Mouse (Mus musculus) liver, postnatal 0 days (tissue): ENCODE results near the gene Cnr1. TPM values are rescaled to one million over a fixed set of nuclear protein-coding genes. Genes with fewer than 3 reads are reported as not detected.

ENCODE experiments used
- ATAC-seq: fragments of 200-750 bp; cut with Nextera tagmentation; 2 replicates; pipeline ENCODE4 v1.8.0; 2017; ENCODE audit warnings: mild to moderate bottlenecking, moderate library complexity
- DNase-seq: peaks from one replicate; pipeline ENCODE4 v3.0.0-alpha.2; 2016
- H3K27ac ChIP-seq: fragments of 300-500 bp; sonication (generic); 2 replicates; pipeline ENCODE4 v1.5.1; 2014; ENCODE audit warnings: antibody characterized with exemption, moderate library complexity, mild to moderate bottlenecking, low read depth
- H3K27me3 ChIP-seq: fragments of 300-500 bp; sonication (generic); 2 replicates; pipeline ENCODE4 v1.6.1; 2014; ENCODE audit warnings: low read length, control low read depth, mixed read lengths; ENCODE audit not compliant: insufficient read depth
- H3K36me3 ChIP-seq: fragments of 300-500 bp; sonication (generic); replicated peaks from 2 replicates; pipeline ENCODE4 v1.6.1; 2014; ENCODE audit warnings: mild to moderate bottlenecking, control low read depth, low read length, moderate library complexity, mixed read lengths; ENCODE audit not compliant: insufficient read depth
- H3K4me1 ChIP-seq: fragments of 300-500 bp; sonication (generic); 2 replicates; pipeline ENCODE4 v1.6.1; 2014; ENCODE audit warnings: antibody characterized with exemption, mild to moderate bottlenecking, control low read depth; ENCODE audit not compliant: insufficient read depth
- H3K4me2 ChIP-seq: fragments of 300-500 bp; sonication (generic); 2 replicates; pipeline ENCODE4 v1.6.1; 2014; ENCODE audit warnings: low read depth, mild to moderate bottlenecking, low read length, moderate library complexity, mixed read lengths
- H3K4me3 ChIP-seq: fragments of 300-500 bp; sonication (generic); 2 replicates; pipeline ENCODE4 v1.5.1; 2014; ENCODE audit warnings: low read depth, low read length
- H3K9ac ChIP-seq: fragments of 300-500 bp; sonication (generic); replicated peaks from 2 replicates; pipeline ENCODE4 v1.6.1; 2014; ENCODE audit warnings: mild to moderate bottlenecking, moderate library complexity
- H3K9me3 ChIP-seq: fragments of 300-500 bp; sonication (generic); 2 replicates; pipeline ENCODE4 v1.6.1; 2016; ENCODE audit warnings: mild to moderate bottlenecking, control low read depth, low read length, mixed read lengths
- CTCF ChIP-seq: sonication (generic); IDR thresholded peaks from 2 replicates; pipeline ENCODE4 v1.5.1; 2016; ENCODE audit warnings: antibody characterized with exemption, low read depth
- EP300 ChIP-seq: IDR thresholded peaks from 2 replicates; pipeline ENCODE4 v1.6.1; 2016; ENCODE audit warnings: antibody characterized with exemption, low read depth, mild to moderate bottlenecking
- WGBS: fragments of 180-500 bp; shearing (Covaris S2); extraction: QIAGEN DNeasy Blood & Tissue Kit; methylation state at CpG from one replicate; pipeline ENCODE4 v1.1.7; 2014; ENCODE audit not compliant: insufficient replicate concordance; 5-methylcytosine and 5-hydroxymethylcytosine counted together
- polyA plus RNA-seq: library from polyadenylated mRNA; unstranded; fragments of >200 nt; fragmentation: Nextera tagmentation; extraction: Ambion mirVana; gene quantifications from 2 replicates; pipeline ENCODE4 v1.2.1, GENCODE M21; 2015

Gene Cnr1
- 0.06 and 0.08 TPM in 2 replicates for polyA plus RNA-seq

DNA sequence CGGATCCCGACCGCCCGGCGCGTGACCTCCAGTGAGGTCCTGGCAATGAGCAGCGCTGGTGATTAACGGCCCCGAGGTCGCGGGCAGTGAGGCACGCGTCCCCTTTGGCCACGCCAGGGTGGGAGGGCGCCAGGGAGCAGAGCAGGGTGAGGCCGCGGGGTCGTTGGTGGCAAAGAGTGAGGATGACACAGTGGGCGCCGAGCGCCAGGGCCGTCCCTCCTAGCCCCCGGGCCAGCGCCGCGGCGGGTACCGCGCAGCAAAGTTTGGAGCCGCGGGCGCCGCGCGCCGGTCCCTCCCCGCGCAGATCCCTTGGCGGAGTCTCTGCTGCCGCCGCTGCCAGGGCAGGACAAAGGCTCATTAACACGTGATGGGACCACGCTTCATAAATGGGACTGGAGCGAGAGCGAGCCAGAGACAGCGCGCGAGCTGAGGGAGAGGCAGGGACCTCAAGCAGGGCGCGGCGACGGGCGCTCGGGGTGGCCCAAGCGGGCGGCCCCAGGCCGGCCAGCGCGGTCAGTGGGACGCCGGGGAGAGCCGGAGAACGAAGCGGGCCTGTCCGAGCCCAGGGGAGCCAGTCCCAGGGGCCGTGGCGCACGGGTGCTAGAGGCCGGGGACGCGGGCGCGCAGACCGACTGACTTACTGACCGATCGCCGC lies at the start of gene Cnr1:
Cnr1 (plus strand) TSS at position 360 of the 655 bp plus-strand sequence.
- peak within 1 kb of the TSS; percentile 48 for H3K4me3 ChIP-seq
- no peaks in the 10 kb centered on the region for H3K36me3 ChIP-seq
- H3K9me3 ChIP-seq, result no peaks in the 10 kb centered on the region
- peak; percentile 75 for DNase-seq
- H3K4me1 ChIP-seq, result peaks cover 10% of the 10 kb centered on the region
- no peak within 1 kb of the TSS for H3K9ac ChIP-seq
- peak; percentile 94 for ATAC-seq
- TF ChIP-seq CTCF (no peak), EP300 (no peak)
- WGBS, result under 1% methylated on average over 58 of the region's 77 CpGs
- H3K4me2 ChIP-seq, result peak within 1 kb of the TSS; percentile 81
- H3K27ac ChIP-seq, result no peak within 1 kb of the TSS
- H3K27me3 ChIP-seq, result peaks cover 54% of the 10 kb centered on the region

DNA sequence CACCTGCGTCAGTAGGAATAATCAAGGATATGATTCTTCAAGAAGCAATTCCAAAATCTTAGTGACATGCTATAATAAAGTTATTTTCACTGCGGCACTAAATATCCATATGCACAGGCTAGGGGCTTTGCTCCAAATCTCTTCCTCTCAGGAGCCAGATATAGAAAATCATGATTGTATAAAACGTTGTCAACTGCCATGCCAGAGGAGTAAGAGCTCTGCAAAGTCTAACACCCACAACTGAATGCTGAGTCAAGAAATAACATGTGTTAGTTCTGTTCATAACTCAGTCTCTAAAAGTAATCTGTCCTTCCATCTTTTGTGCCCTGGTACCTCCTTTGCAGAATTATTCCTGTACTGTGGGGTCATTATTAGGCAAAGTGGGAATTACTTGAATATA lies 44.4 kb upstream of the Cnr1 start:
- ATAC-seq, result no peak
- WGBS, result 69% methylated on average over 3 of the region's 3 CpGs

DNA sequence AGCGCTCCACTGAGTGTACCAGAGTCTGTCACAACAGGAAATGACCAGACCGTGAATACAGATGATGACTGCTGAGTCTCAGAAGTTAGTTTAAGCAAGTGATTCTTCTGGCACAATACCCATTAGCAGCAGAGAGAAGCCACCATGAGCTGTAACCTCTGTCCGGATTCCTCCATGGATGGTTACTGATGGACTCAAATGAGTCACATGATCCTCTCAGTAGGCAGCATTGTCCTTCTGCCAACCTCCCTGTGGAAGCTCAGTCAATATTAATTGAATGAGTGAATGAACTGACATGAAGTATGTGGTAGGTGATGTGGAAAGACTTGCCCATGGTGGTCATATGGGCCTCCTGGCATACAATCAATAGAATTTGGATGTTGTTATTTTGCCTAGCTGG lies 38.4 kb upstream of the Cnr1 start:
- TF ChIP-seq EP300, result no peak
- TF ChIP-seq CTCF, result no peak
- WGBS, result 52% methylated on average over 3 of the region's 3 CpGs
- Histone ChIP-seq H3K4me2 (no peak overlapping the region), H3K9me3 (no peaks in the 10 kb centered on the region), H3K9ac (no peak overlapping the region), H3K4me3 (no peak overlapping the region), H3K4me1 (no peaks in the 10 kb centered on the region), H3K36me3 (no peaks in the 10 kb centered on the region), H3K27me3 (no peaks in the 10 kb centered on the region), H3K27ac (no peak overlapping the region)
- ATAC-seq (no peak), DNase-seq (no peak)

More for the DNA sequence above, 44.4 kb upstream of the Cnr1 start:
- no peaks in the 10 kb centered on the region for H3K9me3 ChIP-seq
- TF ChIP-seq CTCF (no peak), EP300 (no peak)
- H3K27me3 ChIP-seq, result no peaks in the 10 kb centered on the region
- no peaks in the 10 kb centered on the region for H3K36me3 ChIP-seq
- H3K4me1 ChIP-seq, result no peaks in the 10 kb centered on the region
- H3K9ac ChIP-seq, result no peak overlapping the region
- no peak overlapping the region for H3K4me3 ChIP-seq
- H3K4me2 ChIP-seq, result no peak overlapping the region
- no peak overlapping the region for H3K27ac ChIP-seq
- no peak for DNase-seq

DNA sequence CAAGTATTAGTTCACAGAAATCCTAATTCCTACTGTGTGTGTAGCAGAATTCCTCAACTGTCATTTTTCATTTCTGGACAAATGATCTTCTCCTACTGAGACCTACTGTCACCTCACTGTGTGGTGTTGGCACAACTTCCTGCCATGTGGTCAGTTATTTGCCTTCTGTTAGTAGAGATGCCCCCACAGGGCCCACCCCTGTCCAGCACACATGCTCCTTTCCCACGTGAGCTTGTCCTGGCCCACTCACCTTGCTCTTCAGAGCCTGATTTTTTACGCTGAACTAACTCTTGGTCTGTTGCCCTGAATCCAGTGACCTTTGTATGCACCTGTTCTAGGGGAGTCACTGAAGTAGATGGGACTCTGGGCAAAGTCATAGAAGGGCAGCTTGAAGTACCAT lies 34.4 kb upstream of the Cnr1 start:
- no peaks in the 10 kb centered on the region for H3K36me3 ChIP-seq
- no peaks in the 10 kb centered on the region for H3K4me1 ChIP-seq
- no peaks in the 10 kb centered on the region for H3K9me3 ChIP-seq
- H3K9ac ChIP-seq, result no peak overlapping the region
- DNase-seq (no peak), ATAC-seq (no peak)
- TF ChIP-seq CTCF, result no peak
- no peak overlapping the region for H3K27ac ChIP-seq
- H3K4me2 ChIP-seq, result no peak overlapping the region
- no peaks in the 10 kb centered on the region for H3K27me3 ChIP-seq
- no peak overlapping the region for H3K4me3 ChIP-seq
- 76% methylated on average over 2 of the region's 2 CpGs for WGBS

DNA sequence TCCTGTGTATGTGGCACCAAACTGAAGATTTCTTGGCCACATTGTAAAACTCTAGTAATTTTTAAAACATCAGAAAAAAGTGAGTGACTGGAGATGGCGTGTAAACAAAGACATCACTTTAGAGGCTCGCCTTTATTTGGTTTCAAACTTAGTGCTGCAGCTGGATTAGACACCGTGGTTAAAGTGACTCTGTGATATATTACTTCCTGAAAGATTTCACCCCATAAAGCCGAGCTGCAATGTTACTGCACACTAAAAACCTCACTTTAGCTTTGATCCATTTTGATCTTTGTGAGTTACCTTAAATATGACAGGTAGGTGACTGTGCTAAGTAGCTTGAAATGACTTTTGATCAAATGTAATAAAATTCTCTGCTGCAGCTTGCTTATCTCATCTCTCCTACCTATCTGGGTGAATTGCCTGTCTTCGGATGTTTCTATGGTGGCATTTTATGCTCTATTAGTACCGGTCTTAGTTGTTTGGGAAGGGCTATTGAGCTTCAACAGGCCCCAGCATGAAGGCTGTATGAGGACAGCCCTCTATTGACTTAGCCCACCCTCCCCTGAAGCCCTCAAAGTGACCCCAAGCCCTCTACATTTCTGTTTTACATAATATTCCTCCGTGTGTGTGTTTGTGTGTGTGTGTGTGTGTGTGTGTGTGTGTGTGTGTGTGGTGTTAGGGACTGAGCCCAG lies 32.1 kb upstream of the Cnr1 start:
- H3K9me3 ChIP-seq, result no peaks in the 10 kb centered on the region
- TF ChIP-seq EP300 (no peak), CTCF (no peak)
- WGBS, result 39% methylated on average over 7 of the region's 7 CpGs
- H3K4me2 ChIP-seq, result no peak overlapping the region
- no peak for DNase-seq
- H3K36me3 ChIP-seq, result no peaks in the 10 kb centered on the region
- no peak overlapping the region for H3K27ac ChIP-seq
- H3K4me3 ChIP-seq, result no peak overlapping the region
- H3K4me1 ChIP-seq, result no peaks in the 10 kb centered on the region
- no peak overlapping the region for H3K9ac ChIP-seq
- ATAC-seq, result no peak
- no peaks in the 10 kb centered on the region for H3K27me3 ChIP-seq

DNA sequence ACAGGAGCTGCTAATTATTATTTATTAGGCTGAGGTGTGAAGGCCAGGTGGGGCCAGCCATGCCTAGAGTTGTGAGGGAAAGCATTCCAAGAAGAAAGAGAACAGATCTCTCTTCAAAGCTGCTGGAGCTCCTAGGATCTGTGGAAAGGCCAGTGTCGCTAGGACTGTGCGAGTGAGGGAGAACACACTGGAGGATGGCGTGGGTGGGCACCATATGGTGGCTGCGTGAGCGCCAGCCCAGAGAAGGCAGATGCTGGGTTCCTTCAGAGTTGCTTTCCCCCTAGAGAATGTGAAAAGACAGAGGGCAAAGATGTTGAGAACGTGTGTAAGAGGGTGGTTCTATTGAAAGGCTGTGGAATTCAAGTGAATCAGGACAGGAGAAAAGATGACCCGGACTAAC lies 30.6 kb upstream of the Cnr1 start:
- H3K4me1 ChIP-seq, result no peaks in the 10 kb centered on the region
- H3K27me3 ChIP-seq, result no peaks in the 10 kb centered on the region
- no peak for TF ChIP-seq CTCF
- no peak for TF ChIP-seq EP300
- ATAC-seq (no peak), DNase-seq (no peak)
- H3K27ac ChIP-seq, result no peak overlapping the region
- H3K36me3 ChIP-seq, result no peaks in the 10 kb centered on the region
- H3K9ac ChIP-seq, result no peak overlapping the region
- no peak overlapping the region for H3K4me3 ChIP-seq
- no peaks in the 10 kb centered on the region for H3K9me3 ChIP-seq
- WGBS, result 79% methylated on average over 7 of the region's 7 CpGs
- no peak overlapping the region for H3K4me2 ChIP-seq
